Mouse (Mus musculus) kidney, adult 2 months (tissue): ENCODE measurements around the gene Cd300lg.

Experiments used
- CTCF ChIP-seq: fragments of 200-500 bp; conservative IDR thresholded peaks from 2 replicates; pipeline ENCODE4 v1.5.1; 2011; ENCODE audit warnings: low read depth, mild to moderate bottlenecking, control low read depth, low read length, moderate library complexity, mixed read lengths; ENCODE audit not compliant: insufficient read depth, insufficient read length
- POLR2A ChIP-seq: fragments of 200-500 bp; IDR thresholded peaks from one replicate; pipeline ENCODE4 v1.6.1; 2011; ENCODE audit warnings: low read depth, low read length, control low read depth

DNA sequence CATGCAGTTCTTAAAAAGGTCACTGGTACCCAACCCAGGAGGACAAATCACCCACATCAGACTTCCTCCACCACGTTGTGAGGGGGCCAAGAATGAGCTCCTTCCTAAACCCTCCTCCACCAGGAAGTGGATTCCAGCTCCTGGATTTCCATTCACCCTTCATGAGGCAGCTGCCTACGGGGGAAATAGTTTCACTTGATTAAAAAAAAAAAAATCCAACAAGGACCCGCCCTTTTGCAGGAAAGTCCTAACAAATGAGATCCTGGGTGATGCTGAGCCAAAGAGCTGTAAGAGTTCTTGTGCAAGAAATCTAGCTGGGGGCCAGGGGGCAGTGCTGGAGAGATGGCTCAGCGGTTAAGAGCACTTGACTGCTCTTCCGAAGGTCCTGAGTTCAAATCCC is 43.1 kb upstream of the Cd300lg start:
- TF ChIP-seq POLR2A (no peak), CTCF (no peak)
